Mouse (Mus musculus) cerebellum, adult 11-12 months (tissue): ENCODE measurements around the gene Igsf21.

ENCODE experiments used
- DNase-seq: peaks from one replicate; pipeline ENCODE4 v3.0.0; 2022

Igsf21 gene

DNA sequence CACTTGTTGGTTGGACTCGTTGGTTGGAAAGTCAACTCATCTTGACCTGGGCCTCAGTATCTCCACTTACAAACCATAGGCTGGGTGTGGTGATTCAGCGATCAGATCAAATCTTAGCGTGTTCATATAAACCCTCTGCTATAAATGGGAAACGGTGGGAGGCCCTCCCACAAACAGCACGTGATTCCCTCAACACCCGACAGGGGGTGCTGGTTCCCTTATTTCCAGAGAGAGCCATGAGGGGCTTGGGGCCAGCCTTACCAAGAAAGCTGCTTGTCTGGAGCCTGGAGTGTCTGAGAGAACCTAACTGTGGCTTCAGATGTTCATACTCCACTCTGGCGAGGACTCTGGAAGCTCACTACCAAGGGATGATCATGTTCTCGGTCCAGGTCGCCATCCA, 106.1 kb downstream of the Igsf21 start:
- DNase-seq: no peak

DNA sequence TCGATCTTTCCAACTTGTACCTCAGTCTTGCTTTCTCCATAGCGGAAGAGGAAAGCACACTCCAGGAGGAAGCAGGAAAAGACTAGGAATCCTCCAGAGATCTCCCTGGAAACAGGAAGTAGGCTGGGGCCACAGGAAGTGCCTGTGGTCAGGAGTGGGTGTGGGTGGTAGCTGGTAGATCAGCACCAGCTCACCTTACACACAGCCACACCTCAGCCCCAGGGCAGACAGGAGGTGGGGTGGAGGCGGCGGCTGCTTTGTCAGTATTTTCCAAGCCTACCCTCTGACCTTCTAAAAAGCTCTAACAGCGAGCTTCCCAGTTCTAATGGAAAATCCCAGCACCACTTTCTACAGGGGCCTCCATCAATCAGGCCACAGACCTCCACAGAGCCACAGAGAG, 107.7 kb downstream of the Igsf21 start:
- no peak for DNase-seq

DNA sequence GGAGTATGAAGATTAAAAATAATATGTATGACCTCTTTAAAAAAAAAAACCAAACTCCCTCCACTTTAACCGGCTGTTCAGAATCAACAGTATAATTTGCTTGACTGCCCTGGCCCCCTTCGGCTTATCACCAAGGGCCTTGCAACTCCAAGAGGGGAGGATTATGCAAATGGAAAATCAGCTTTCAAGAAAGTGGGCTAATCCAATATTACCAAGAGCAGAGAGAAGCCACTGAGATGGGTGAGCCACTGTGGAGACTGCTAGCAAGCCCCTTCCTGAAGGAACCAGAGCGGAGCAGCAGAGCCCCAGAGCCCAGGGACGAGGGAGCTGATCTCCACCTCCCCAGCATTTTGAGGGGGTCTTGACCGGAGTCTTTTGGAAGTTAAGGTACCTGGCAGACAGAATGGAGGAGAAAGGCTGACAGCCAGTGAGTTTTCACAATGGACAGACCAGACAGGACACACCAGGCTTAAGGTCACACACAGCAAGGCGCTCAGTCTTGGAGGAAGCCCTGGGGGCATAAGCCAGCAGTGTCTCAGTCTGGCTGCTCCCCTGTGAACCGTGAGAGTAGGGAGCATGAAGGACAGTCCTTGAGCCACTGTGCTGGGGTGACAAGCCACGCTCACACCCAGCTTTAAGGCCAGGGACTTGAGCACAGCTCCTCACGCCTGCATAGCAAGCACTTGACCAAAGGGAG, 114.8 kb downstream of the Igsf21 start:
- no peak for DNase-seq

DNA sequence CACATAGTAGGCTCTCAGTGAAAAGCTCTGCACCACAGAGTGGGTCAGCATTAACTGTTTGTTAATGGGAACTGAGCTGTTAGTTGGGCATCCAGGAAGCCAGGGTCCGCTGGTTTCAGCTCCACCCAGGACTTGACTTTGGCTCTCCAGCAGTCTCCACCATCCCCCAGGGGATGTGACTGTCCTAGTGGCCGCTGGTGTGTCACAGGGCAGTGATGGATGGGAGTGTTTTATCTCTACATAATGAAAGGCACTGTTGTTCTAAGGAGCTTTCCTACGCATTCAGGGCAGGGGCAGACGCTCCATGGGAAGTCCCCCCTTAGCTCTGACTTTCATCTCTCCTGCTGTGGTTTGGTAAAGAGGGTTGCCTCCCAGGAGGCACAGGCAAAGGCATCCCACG, 115.4 kb downstream of the Igsf21 start:
- no peak for DNase-seq

DNA sequence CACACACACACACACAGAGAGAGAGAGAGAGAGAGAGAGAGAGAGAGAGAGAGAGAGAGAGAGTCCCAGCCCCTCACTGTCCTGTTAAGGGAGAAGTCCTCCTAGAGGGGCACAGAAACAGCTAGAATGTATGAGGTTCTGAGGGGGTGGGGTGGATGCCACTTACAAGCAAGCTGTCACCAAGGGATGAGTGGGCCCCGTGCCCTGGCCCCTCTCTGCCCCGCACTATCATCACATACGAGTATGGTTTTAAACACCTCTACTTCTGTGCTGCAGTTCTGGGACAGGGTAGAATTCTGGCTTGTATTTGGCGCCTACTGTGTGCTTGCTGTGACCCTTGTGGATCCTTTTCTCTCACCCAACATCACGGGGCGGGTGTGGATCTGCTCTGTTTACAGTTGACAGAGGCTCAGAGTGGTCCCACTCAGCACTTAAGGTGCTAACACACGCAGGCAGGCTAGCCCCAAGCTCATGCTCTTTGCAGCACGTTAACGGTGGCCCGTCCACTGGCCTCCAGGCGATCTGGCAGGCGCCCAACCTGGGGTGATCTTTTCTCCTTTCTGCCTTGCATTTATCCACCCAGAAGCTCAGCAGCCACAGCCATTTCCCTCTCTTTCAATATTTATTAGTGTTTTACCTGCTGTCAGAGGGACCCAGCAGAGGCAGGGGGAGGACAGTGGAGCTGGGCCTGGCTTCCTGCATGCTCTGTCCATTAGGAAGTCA, 116.9 kb downstream of the Igsf21 start:
- peak; percentile 23 for DNase-seq

DNA sequence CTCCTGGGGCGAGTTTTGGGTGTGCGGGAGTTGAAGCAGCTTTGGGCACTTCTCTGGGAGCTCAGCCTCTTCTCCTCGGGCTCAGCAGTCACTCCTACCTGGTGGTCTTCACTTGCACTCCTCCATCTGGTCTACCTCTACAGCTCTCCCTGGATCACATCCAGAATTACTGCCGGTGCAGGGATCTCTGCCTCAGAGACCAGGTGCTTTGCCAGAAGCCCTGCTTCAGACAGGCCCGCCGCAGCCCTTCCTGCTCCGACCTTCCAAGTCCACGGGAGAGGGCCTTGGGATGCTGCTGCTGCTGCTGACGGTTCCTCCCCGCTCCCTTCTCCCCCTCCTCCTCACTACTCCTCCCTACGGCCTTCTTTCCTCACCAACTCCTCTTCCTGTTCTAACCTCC, 118.5 kb downstream of the Igsf21 start:
- DNase-seq: no peak

DNA sequence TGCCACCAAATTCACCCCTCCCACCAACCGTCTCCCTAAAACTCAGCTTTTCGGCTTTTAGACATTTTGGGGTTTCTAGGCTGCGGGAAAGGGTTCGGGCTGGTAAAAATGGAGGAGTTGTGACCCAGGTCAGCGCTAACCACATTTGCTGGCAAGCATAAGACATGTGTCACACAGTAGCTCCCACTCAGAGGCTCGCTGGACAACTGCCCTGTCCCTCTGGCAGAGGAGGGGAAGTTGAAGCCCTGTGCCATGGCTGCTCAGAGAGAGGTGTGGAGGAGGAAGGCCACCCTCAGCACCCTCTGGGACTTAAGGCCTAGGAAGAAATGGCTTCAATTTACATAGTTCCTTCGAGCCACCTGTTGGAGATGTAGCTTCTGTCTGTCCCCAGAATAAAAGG, 120.8 kb downstream of the Igsf21 start:
- no peak for DNase-seq

DNA sequence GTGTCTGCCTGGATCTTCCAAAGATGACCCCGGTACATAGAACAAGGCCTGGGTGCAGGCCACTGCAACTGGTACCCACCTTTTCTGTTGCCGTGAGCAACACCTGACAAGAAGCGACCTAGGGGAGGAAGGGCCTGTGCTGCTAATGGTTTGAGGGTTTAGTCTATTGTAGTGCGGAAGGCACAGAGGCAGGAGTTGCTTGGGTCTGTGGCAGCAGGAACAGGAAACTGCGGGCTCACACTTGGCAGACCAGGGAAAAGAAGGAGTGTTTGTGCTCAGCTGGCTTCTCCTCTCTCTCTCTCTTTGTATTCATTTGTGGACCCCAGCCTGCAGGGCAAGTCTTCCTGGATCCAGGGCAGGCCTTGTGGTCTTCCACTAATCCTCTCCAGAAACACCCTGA, 124.0 kb downstream of the Igsf21 start:
- no peak for DNase-seq

DNA sequence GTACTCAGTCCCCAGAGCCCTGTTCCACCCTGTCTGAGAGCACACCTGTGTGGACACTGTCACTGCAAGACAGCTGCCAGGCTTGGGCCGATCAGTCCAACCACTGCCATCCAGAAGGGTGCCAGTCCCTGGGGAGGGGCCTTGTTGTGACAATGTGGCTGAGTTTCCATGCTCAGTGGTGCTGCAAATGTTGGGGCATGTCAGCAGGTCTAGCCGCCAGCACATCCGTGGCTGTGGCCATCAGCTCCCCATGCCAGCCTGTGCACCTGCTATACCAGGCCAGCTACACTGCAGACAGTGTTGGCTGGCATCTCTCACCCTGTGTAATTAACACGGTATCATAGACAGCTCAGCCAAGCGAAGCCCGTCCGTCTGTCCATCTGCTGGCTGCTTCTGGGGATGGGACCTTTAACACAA, 129.3 kb downstream of the Igsf21 start:
- DNase-seq: peak; percentile 80

DNA sequence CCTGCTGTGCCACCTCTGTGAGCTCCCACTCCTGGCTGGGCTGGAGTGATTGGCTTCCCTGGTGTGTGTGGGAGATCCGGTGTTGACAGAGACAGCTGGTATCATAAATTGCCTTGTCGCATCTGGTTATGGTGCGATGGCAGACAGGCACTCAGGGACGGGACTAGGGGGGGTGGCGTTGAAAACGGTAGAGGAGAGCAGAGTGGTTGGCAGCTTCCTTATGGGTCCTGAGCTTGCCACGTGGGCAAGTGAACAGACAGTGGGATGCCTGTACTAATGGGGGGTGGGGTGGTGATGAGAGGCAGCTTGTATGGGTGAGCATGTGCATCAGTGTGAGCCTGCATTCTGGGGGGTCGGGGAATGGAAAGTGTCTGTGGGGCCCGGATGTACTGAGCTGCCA, 130.8 kb downstream of the Igsf21 start:
- DNase-seq: no peak

DNA sequence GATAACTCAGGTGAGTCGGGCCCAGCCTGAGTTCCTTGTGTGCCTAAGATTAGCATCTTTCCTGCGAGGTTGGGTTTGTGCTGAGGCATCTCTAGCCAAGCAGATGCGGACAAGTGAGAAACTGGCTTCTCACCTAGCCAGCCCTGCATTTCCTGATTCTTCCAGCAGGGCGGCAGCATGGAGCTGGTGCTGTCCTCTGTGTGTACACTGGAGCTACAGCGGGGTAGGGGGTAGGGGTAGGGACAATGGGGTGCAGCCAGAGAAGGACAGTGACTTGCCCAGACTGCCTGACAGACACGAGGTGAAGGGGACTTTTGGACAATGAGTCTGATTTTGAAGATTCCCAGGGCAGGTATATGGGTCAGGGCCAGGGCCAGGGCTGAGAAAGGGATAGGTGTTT, 131.5 kb downstream of the Igsf21 start:
- DNase-seq: no peak

DNA sequence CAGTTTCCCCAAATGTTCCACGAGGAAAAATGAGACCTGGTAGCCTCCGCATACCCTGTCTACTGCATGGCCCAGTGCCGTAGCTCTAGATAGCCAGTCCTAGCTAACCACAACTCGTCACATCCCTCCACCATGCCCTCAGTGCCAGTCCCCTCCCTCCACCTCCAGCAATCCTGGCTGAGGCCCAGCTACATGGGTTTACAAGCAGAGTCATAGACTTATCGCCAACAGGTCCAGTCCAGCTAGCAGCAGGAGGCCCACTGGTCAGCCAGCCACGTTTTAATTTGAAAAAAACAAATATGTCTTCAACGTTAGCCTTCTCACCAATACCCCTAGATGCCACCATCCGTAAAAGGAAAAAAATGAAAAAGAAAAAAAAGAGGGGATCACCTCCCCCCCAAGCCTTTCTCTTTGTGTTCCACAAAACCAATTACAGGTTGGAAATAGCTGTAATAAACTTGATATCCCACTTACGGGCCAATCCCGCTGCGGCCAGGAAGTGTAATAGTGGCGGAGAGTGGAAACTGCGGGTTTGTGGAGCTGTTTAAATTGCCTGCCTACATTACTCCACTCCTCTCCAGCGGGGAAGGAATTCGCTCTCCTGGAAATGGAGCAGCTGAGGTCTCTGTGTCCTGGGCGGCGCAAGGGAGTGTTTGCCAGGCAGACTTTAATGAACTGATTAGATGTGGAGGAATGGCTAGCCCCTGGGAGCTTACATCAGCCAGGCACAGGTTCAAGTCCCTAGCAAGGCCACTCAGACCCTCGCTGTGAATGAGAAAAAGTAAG, 132.7 kb downstream of the Igsf21 start:
- peak; percentile 57 for DNase-seq

DNA sequence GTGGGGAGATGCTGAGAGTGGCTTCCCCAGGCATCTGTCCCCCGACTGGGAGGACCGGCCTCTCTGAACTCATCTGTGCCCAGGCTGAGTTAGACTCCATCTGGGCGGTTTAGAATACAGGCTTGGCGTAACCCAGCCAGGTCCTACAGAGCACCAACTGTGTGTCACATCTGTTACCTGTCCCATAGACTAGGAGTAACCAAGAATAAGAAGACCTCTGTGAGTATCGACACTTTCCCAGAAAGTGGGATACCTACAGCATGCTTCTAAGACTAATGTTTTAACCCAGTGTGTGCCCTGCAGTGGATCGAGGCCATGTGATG, 137.0 kb downstream of the Igsf21 start:
- peak; percentile 64 for DNase-seq

DNA sequence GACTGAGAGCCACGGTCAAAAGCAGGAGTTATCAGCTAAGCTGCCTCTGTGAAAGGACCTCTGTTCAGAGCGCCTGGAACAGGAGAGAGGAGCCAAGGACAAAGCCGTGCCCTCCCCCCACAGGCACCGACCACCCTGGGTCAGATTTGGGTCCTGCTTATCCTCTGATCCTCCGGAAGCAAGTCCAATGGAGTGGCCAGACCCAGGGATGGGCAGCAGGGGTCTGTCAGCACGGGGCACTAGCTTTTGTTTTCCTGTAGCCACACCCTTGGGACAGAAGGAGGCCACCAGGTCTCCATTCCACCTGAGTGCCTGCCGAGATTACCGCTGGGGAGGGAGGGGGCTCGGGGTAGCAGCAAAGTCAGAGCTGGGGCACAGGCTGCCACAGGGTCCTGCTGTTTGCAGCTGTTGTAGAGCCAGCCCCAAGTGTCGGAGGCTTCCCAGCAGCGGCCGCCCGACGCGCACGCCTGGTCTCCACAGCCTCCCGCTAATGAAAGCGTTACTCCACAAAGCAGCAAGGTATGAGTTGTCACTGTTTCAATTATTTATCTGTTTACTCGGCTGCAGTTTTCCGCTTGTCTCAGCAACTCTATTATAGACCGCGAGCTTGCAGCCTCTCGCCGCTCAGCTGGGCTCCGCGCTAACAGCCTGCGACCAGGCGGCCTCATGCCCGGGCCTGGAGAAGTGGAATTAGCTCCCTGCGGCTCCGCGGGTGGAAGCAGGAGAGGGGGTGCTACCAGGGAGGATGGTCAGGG, 137.5 kb downstream of the Igsf21 start:
- no peak for DNase-seq

DNA sequence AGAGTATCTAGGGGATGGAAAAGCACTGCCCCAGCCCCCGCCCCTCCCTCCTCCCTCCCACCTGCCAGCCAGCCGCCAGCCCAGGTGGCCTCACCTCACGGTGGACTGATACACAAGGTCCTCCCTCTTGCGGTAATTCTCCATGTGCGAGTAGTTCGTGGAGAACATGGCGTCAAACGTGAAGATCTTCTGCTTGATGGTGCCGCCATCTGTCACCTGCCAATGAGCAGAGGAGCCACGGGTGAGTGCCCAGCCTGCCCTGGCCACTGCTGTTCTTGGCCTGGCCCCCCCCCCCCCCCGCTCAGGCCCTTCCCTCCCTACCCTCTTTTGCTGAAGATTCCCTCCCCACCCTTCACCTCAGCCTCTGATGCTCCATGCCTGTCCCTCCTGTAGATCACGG, 139.4 kb downstream of the Igsf21 start:
- DNase-seq: no peak

DNA sequence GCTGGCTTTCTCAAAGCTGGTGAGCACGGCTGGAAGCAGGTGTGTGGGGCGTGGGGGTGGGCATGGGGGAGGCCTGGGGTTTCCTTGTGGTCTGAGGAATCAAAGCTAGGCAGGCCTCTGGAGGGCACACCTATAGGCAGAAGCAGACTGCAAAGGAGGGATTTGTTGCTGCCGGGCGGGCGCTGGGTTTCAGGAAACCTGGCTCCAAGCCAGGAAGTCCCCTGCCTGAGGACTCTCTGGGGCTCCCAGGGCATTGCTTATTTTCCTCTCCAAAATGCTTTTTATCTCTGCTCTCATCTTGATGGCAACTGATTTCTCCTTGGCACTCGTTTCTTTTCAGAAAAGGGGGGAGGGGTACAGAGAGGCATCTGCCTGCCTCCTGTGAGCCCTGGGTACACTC, 141.8 kb downstream of the Igsf21 start:
- DNase-seq: no peak

DNA sequence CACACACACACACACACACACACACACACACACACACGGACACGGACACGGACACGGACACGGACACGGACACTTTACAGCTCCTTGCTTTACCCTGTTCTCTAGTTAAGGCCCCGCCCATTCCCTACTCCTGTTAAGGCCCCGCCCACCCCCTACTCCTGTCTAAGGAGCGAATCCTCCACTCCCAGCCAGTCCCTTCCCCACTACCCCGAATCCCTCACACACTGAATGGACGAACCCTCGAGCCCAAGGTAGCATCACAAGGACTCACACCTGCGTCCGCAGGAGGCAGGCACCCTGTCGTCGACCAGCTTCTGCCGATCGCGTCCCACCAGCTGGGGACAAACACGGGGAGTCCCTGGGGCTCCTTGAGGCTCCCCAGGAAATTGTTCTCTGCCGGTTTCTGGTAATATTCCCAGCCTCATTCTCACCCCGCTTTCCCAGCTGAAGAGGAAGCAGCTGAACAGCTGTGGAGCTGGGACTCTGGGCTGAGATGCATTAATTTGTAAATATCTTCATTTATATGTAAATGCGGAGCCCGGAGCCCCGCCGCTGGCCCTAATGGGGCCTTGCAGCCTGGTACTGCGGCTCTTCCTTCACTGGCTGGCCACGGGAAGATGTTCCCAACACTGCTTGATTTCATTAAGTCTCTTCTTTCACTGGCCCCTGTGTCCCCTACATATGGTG, 143.1 kb downstream of the Igsf21 start:
- DNase-seq: no peak

DNA sequence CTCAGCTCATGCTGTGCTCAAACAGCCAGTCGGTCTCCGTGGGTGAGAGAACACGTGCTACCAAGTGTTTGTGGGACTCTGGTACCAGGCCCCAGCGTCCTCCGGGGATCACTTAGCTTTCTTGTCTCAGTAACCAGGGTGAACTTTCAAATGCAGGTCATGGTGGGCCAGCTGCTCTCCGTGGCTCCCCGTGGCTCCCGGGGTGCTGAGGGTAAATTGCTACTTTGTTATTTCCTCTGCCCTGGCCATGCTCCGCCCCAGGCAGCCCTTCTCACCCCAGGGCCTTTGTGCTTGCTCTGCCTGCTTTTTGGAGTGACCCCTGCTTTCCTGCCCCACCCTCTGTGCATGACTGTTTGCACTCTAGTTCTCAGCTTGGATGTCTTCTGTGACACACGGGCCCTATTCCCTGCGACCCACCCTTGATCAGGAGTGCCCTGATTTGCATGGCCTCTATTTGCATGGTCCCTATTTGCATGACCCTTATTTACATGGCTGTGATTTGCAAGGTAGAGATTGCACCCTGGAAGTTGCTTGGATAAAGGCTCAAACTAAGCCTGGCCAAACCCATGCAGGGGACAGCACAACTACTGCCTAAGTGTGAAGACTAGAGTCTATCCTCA, 143.9 kb downstream of the Igsf21 start:
- no peak for DNase-seq

DNA sequence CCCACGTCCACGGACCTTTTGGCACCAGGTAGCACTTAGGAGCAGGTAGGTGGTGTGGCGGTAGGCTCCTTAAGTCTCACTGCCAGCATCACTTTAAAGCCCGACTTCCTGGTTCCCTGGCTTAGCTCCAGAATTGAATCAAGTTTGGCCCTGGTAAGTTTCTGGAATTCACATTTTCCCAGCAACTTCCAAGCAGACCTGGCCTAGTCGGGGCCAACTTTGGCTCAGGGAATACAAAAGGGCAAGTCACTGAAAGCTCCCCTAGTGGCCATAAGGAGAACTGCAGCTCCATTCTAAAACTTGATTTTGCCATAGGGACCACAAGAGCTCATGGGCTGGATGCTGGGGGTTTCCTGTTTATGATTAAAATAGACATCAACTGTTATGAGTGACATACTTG, 145.5 kb downstream of the Igsf21 start:
- no peak for DNase-seq

DNA sequence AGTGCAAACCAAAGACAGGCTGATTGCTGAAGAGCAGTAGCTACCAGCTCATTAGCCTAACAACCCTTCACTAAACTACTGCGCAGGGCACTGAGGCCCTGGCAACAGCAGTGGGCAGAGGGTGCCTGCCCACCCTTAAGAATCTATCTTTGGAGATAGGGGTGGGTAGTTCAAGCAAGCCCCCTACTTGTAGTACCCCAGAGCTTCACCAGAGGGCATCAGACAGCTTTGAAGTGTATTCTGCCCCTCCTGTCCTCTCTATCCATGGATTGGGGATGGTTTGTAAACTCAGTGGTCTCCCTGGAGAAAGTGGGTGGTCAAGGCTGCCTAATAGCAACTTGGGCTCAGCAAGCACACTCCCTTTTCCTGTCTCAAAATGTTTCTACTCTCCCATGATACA, 146.4 kb downstream of the Igsf21 start:
- DNase-seq: no peak

DNA sequence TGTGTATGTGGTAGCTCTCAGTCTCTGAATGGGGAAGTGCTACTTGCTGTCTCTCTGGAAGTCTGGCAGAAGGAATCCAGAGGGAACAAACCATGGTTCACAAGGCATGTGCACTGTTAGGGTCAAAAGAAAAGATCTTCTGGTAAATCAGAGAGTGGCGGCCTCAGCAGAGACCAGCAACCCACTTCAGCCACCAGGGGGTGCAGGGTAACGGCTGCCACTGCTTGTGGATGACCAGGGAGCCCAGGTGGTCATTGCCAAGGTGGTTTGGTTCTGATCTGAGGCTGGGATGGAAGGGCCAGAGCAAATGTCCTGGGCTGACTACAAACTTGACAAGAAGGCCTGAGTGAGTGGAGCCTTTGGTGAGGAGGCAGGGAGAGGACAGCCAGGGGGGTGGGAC, 150.3 kb downstream of the Igsf21 start:
- no peak for DNase-seq

DNA sequence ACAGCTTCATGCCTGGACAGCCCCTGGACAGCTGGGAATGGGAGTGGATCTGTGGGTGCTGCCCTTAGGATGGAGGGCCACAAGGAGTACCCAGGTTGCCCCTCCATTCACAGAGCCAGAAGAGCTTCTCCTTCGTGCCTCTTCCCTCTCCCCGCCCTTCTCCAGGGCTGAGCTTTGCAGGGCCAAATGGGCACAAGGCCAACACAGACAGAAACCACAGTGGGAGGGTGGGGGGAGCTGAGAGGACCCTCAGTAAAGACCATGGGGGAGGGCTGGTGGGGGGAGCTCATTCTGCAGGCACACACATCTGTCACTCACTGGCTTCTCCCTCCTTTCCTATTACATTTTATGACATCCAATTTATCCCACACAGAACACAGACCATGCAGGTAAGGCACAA, 151.7 kb downstream of the Igsf21 start:
- DNase-seq: no peak
